ENCODE assay signal across 26 mouse cellular contexts in genomic region chr15:56043282-56043681, GRCm38 (mm10).
DNase-seq lines count a peak whose midpoint lies in the region; ATAC-seq lines count a peak whose summit lies in the region.
"Had no signal": no experiment of that assay in that cellular context is flagged by ENCODE, and none has a peak within 500 bp of the region (broad histone marks: within the 10 kb centered on the region; RNA-seq: fewer than 3 reads in every experiment).

No protein-coding gene starts in this region.

- no peak overlapping the region for H3K9ac ChIP-seq in embryonic facial prominence, embryonic 14.5 days (ENCODE audit: low read depth, low read length)
- H3K9ac ChIP-seq in heart, embryonic 14.5 days (ENCODE audit: low read length) = no peak overlapping the region
- H3K9ac ChIP-seq: embryonic facial prominence, embryonic 12.5 days; forebrain, embryonic 15.5 days; hindbrain, embryonic 15.5 days; limb, embryonic 12.5 days; lung, embryonic 15.5 days; midbrain, embryonic 15.5 days; stomach, embryonic 15.5 days had no signal

- peaks cover 4% of the 10 kb centered on the region for H3K9me3 ChIP-seq in embryonic facial prominence, embryonic 14.5 days (ENCODE audit: control insufficient read depth, low read length)
- H3K9me3 ChIP-seq in embryonic facial prominence, embryonic 10.5 days = peaks cover 1% of the 10 kb centered on the region; the same call in 1 of the 2 replicates
- H3K9me3 ChIP-seq in heart, embryonic 14.5 days (ENCODE audit: control insufficient read depth, low read length) = peaks cover 4% of the 10 kb centered on the region
- H3K9me3 ChIP-seq: embryonic facial prominence, embryonic 12.5 days; forebrain, embryonic 10.5 days; forebrain, embryonic 15.5 days; hindbrain, embryonic 10.5 days; hindbrain, embryonic 15.5 days; limb, embryonic 12.5 days; lung, embryonic 15.5 days; midbrain, embryonic 15.5 days; stomach, embryonic 15.5 days had no signal

- ATAC-seq in embryonic facial prominence, embryonic 14.5 days (ENCODE audit: low read depth) = no peak
- ATAC-seq in heart, embryonic 14.5 days (ENCODE audit: insufficient number of reproducible peaks, insufficient read depth, low FRiP score, low read depth) = 0 out of 2 replicates have a peak, but pooled peaks have one; percentile 64
- ATAC-seq: activated CD4-positive, CD25-positive, alpha-beta regulatory T cell, adult 4 months; forebrain, embryonic 15.5 days; inflammation-experienced regulatory T-cells, adult 6 months; midbrain, embryonic 15.5 days had no signal

- H3K4me1 ChIP-seq in embryonic facial prominence, embryonic 14.5 days (ENCODE audit: control insufficient read depth, insufficient read depth, low read length) = no peaks in the 10 kb centered on the region
- H3K4me1 ChIP-seq in embryonic facial prominence, embryonic 10.5 days = 0 out of 2 replicates have a peak, but pooled peaks cover 3% of the 10 kb centered on the region
- H3K4me1 ChIP-seq in heart, embryonic 14.5 days (ENCODE audit: control insufficient read depth in 2 of 2, insufficient read depth in 2 of 2, low read length in 2 of 2) = peaks cover 3 to 6% of the 10 kb centered on the region in 2 experiments; a peak in 3 of 4 replicates
- H3K4me1 ChIP-seq: embryonic facial prominence, embryonic 12.5 days; forebrain, embryonic 15.5 days; hindbrain, embryonic 15.5 days; limb, embryonic 12.5 days; lung, embryonic 15.5 days; midbrain, embryonic 15.5 days; stomach, embryonic 15.5 days had no signal

- 61% methylated on average over 4 of the region's 4 CpGs for WGBS in embryonic facial prominence, embryonic 14.5 days
- 82% methylated on average over 4 of the region's 4 CpGs for WGBS in embryonic facial prominence, embryonic 10.5 days
- WGBS in heart, embryonic 14.5 days = 19% methylated on average over 4 of the region's 4 CpGs

- H3K4me3 ChIP-seq in embryonic facial prominence, embryonic 14.5 days (ENCODE audit: low read depth, low read length) = no peak overlapping the region
- no peak overlapping the region for H3K4me3 ChIP-seq in embryonic facial prominence, embryonic 10.5 days
- no peak overlapping the region for H3K4me3 ChIP-seq in heart, embryonic 14.5 days (ENCODE audit: control insufficient read depth in 1 of 2, insufficient read depth in 1 of 2, low read depth in 1 of 2, low read length in 2 of 2)
- H3K4me3 ChIP-seq: embryonic facial prominence, embryonic 12.5 days; forebrain, embryonic 10.5 days; forebrain, embryonic 15.5 days; hindbrain, embryonic 10.5 days; hindbrain, embryonic 15.5 days; left cerebral cortex, adult 2 months; limb, embryonic 12.5 days; lung, embryonic 15.5 days; midbrain, embryonic 10.5 days; midbrain, embryonic 15.5 days; stomach, embryonic 15.5 days had no signal

- intact Hi-C loops in heart, postnatal 36 days (cut with DNase I) = loop anchor here (10.0 kb wide), 1 partner anchor 938 kb away; no protein-coding TSS in a partner anchor

- H3K27me3 ChIP-seq in embryonic facial prominence, embryonic 14.5 days (replicated peaks; ENCODE audit: control insufficient read depth, insufficient read depth, low read length) = no peaks in the 10 kb centered on the region
- H3K27me3 ChIP-seq in embryonic facial prominence, embryonic 10.5 days (replicated peaks; ENCODE audit: low read depth, poor library complexity, severe bottlenecking) = no peaks in the 10 kb centered on the region
- H3K27me3 ChIP-seq in heart, embryonic 14.5 days (ENCODE audit: control insufficient read depth, insufficient read depth, low read length) = no peaks in the 10 kb centered on the region
- H3K27me3 ChIP-seq: embryonic facial prominence, embryonic 12.5 days; forebrain, embryonic 15.5 days; hindbrain, embryonic 15.5 days; limb, embryonic 12.5 days; lung, embryonic 15.5 days; midbrain, embryonic 15.5 days; stomach, embryonic 15.5 days had no signal

- H3K4me2 ChIP-seq in embryonic facial prominence, embryonic 14.5 days (ENCODE audit: low read depth, low read length) = no peak overlapping the region
- H3K4me2 ChIP-seq in heart, embryonic 14.5 days (ENCODE audit: low read length) = peak overlapping the region; percentile 16; the same call in 1 of the 2 replicates
- H3K4me2 ChIP-seq: embryonic facial prominence, embryonic 12.5 days; forebrain, embryonic 15.5 days; hindbrain, embryonic 15.5 days; limb, embryonic 12.5 days; lung, embryonic 15.5 days; midbrain, embryonic 15.5 days; stomach, embryonic 15.5 days had no signal

- H3K27ac ChIP-seq in embryonic facial prominence, embryonic 14.5 days (replicated peaks; ENCODE audit: low read depth, low read length) = no peak overlapping the region
- no peak overlapping the region for H3K27ac ChIP-seq in embryonic facial prominence, embryonic 10.5 days (replicated peaks)
- peak overlapping the region; percentile 59 to 62 for H3K27ac ChIP-seq in heart, embryonic 14.5 days (replicated peaks in 1 of 2; ENCODE audit: control insufficient read depth in 1 of 2, insufficient read depth in 1 of 2, low read depth in 2 of 2, low read length in 2 of 2)
- H3K27ac ChIP-seq: embryonic facial prominence, embryonic 12.5 days; forebrain, embryonic 10.5 days; forebrain, embryonic 15.5 days; hindbrain, embryonic 10.5 days; hindbrain, embryonic 15.5 days; left cerebral cortex, adult 2 months; limb, embryonic 12.5 days; lung, embryonic 15.5 days; midbrain, embryonic 10.5 days; midbrain, embryonic 15.5 days; stomach, embryonic 15.5 days had no signal

- no peaks in the 10 kb centered on the region for H3K36me3 ChIP-seq in embryonic facial prominence, embryonic 14.5 days (ENCODE audit: control insufficient read depth, insufficient read depth, low read length)
- H3K36me3 ChIP-seq in embryonic facial prominence, embryonic 10.5 days (replicated peaks) = no peaks in the 10 kb centered on the region
- no peaks in the 10 kb centered on the region for H3K36me3 ChIP-seq in heart, embryonic 14.5 days (ENCODE audit: control insufficient read depth, insufficient read depth, low read length)
- H3K36me3 ChIP-seq: embryonic facial prominence, embryonic 12.5 days; forebrain, embryonic 10.5 days; forebrain, embryonic 15.5 days; hindbrain, embryonic 10.5 days; hindbrain, embryonic 15.5 days; limb, embryonic 12.5 days; lung, embryonic 15.5 days; midbrain, embryonic 10.5 days; midbrain, embryonic 15.5 days; stomach, embryonic 15.5 days had no signal

- DNase-seq in embryonic facial prominence, embryonic 14.5 days (ENCODE audit: low spot score) = peak; percentile 22
- DNase-seq in embryonic facial prominence, embryonic 10.5 days (ENCODE audit: low spot score) = no peak
- DNase-seq in heart, postnatal 36 days = no peak
- DNase-seq in Muller cell, postnatal 12 days (ENCODE audit: inconsistent ontology term) = peak; percentile 56
- peak; percentile 56 for DNase-seq in heart, postnatal 4 days
- DNase-seq: B cell, adult 2 months; cerebellum, adult 11 months; cerebellum, adult 9-10 months; cerebellum, postnatal 36 days; kidney, adult 11 months; kidney, postnatal 25 days; right cerebral cortex, postnatal 25 days had no signal

Comparison
In these comparisons a context has a peak if more than half of its experiments do, and no peak if none do; other contexts are left out.
1. DNase-seq: peak in embryonic facial prominence, embryonic 14.5 days (single experiment), Muller cell, postnatal 12 days (single experiment) and heart, postnatal 4 days (single experiment); none in embryonic facial prominence, embryonic 10.5 days (single experiment) and heart, postnatal 36 days (0 of 2).
2. H3K27ac ChIP-seq: peak in heart, embryonic 14.5 days (2 of 2); none in embryonic facial prominence, embryonic 14.5 days (single experiment) and embryonic facial prominence, embryonic 10.5 days (single experiment).